Mouse (Mus musculus): Measurements from ENCODE around the gene Rxfp1. TPM values are rescaled to one million over a fixed set of nuclear protein-coding genes. Genes with fewer than 3 reads are reported as not detected.

Rxfp1 gene
- polyA plus RNA-seq, 1 experiment from 2014 or later, result 0.10 TPM

- Histone ChIP-seq H3K27me3 (replicated peaks) (no peaks in the 10 kb centered on the region), H3K4me1 (no peaks in the 10 kb centered on the region), H3K4me3 (no peak overlapping the region), H3K9ac (no peak overlapping the region), H3K36me3 (replicated peaks) (no peaks in the 10 kb centered on the region), H3K9me3 (no peaks in the 10 kb centered on the region), H3K27ac (no peak overlapping the region), H3K4me2 (no peak overlapping the region)
- WGBS, result 76% methylated on average over 5 of the region's 5 CpGs
- no peak for ATAC-seq (replicated peaks)
These were observed 81.0 kb downstream of the Rxfp1 start for GRCm38 (mm10) chr3:79656682-79657081.

DNA sequence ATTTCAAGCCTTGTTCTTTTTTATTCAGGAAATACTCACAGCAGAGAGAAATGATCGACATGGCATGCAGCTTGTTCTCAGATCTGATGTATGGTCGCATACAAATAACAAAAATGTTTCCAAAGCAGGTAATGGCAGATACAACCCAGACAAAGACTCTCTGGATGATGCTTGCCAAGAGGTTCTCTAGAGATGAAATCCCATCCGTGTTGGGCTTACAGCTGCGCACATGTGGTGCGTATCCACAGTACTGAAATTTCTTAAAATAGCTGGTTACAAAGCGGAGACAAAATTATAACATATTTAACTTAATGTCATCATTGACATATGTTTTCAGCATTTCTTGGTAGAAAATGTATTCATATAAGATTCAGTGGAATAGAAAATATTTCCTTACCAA is 85.6 kb downstream of the Rxfp1 start:
- no peak overlapping the region for H3K4me3 ChIP-seq
- H3K9ac ChIP-seq, result no peak overlapping the region
- H3K36me3 ChIP-seq (replicated peaks), result no peaks in the 10 kb centered on the region
- 93% methylated on average over 6 of the region's 6 CpGs for WGBS
- no peak overlapping the region for H3K4me2 ChIP-seq
- no peak overlapping the region for H3K27ac ChIP-seq
- H3K27me3 ChIP-seq (replicated peaks), result no peaks in the 10 kb centered on the region
- H3K9me3 ChIP-seq, result no peaks in the 10 kb centered on the region
- ATAC-seq (replicated peaks), result no peak
- no peaks in the 10 kb centered on the region for H3K4me1 ChIP-seq

DNA sequence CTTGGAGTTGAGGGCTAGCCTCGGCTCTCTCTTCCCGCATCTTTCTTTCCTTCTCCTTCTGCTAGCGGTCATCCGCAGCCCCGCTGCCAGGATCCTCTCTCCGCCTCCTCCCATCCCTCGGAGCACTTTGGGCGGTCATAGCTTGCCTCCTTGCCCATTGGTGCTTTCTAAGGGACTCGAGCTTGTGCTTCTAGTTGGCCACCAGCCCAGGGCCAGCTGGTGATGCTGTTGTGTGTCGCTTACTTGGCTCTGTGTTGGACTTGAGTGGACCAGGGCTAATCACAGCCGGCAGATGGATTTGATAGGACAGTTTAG is 108.3 kb downstream of the Rxfp1 start, which contains the start of gene Etfdh:
Gene Etfdh, minus strand, starts transcription at position 85 of the 315 bp plus-strand sequence.
- H3K4me3 ChIP-seq, result peak within 1 kb of the TSS; percentile 55
- H3K4me1 ChIP-seq, result peaks cover 15% of the 10 kb centered on the region
- H3K4me2 ChIP-seq, result peak within 1 kb of the TSS; percentile 69
- peak; percentile 44 for ATAC-seq (replicated peaks)
- H3K9me3 ChIP-seq, result no peaks in the 10 kb centered on the region
- H3K27me3 ChIP-seq (replicated peaks), result no peaks in the 10 kb centered on the region
- H3K36me3 ChIP-seq (replicated peaks), result peaks cover 7% of the 10 kb centered on the region; the same call in 1 of the 2 replicates
- peak within 1 kb of the TSS; percentile 83 for H3K27ac ChIP-seq
- WGBS, result under 1% methylated on average over 11 of the region's 11 CpGs
- peak within 1 kb of the TSS; percentile 63 for H3K9ac ChIP-seq

- Histone ChIP-seq H3K4me1 (peaks cover 15% of the 10 kb centered on the region), H3K4me3 (peak within 1 kb of the TSS; percentile 55), H3K9me3 (no peaks in the 10 kb centered on the region), H3K36me3 (replicated peaks) (peaks cover 7% of the 10 kb centered on the region; the same call in 1 of the 2 replicates), H3K9ac (peak within 1 kb of the TSS; percentile 63), H3K27me3 (replicated peaks) (no peaks in the 10 kb centered on the region), H3K4me2 (peak within 1 kb of the TSS; percentile 69), H3K27ac (peak within 1 kb of the TSS; percentile 83)
- ATAC-seq (replicated peaks), result peak; percentile 99
- under 1% methylated on average over 60 of the region's 60 CpGs for WGBS
These were observed 108.9 kb downstream of the Rxfp1 start, which contains the start of gene 4930579G24Rik for GRCm38 (mm10) chr3:79628561-79629415. Gene 4930579G24Rik (plus strand): TSS chr3:79629079.

- H3K9me3 ChIP-seq, result no peaks in the 10 kb centered on the region
- H3K4me1 ChIP-seq, result peaks cover 15% of the 10 kb centered on the region
- peak overlapping the region; percentile 83 for H3K27ac ChIP-seq
- H3K9ac ChIP-seq, result peak overlapping the region; percentile 63
- ATAC-seq (replicated peaks), result no peak
- WGBS, result 1% methylated on average over 9 of the region's 9 CpGs
- H3K4me3 ChIP-seq, result peak overlapping the region; percentile 55
- H3K4me2 ChIP-seq, result peak overlapping the region; percentile 69
- no peaks in the 10 kb centered on the region for H3K27me3 ChIP-seq (replicated peaks)
- peaks cover 7% of the 10 kb centered on the region; the same call in 1 of the 2 replicates for H3K36me3 ChIP-seq (replicated peaks)
These were observed 109.5 kb downstream of the Rxfp1 start for GRCm38 (mm10) chr3:79628182-79628560.

- H3K4me1 ChIP-seq, result peaks cover 15% of the 10 kb centered on the region
- H3K4me3 ChIP-seq, result peak overlapping the region; percentile 55
- H3K36me3 ChIP-seq (replicated peaks), result peaks cover 9% of the 10 kb centered on the region; the same call in 1 of the 2 replicates
- no peaks in the 10 kb centered on the region for H3K9me3 ChIP-seq
- peak overlapping the region; percentile 83; the same call in 1 of the 2 replicates for H3K27ac ChIP-seq
- ATAC-seq (replicated peaks), result no peak
- 27% methylated on average over 10 of the region's 10 CpGs for WGBS
- H3K4me2 ChIP-seq, result peak overlapping the region; percentile 69
- peak overlapping the region; percentile 63 for H3K9ac ChIP-seq
- H3K27me3 ChIP-seq (replicated peaks), result no peaks in the 10 kb centered on the region
These were observed 110.0 kb downstream of the Rxfp1 start for GRCm38 (mm10) chr3:79627484-79628181.

DNA sequence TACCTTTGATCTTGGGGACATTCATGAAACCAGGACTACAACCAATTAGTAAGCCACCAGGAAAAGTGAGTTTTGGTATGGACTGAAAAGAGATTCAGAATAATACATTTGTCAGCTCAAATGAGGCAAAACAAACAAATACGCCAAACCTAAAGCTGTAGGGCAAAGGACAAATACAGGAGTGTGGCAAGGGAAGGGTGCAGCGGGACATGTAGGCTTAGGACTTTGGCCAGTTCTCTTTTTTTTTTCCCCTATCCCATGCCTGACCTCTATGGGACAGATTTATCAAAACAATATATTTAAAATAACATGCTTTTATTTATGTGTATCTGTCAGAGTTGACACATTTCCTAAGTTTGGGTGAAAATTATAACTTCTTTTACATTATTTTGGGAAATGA is 127.8 kb downstream of the Rxfp1 start:
- peaks cover 42% of the 10 kb centered on the region for H3K36me3 ChIP-seq (replicated peaks)
- ATAC-seq (replicated peaks), result no peak
- no peak overlapping the region for H3K9ac ChIP-seq
- H3K4me2 ChIP-seq, result no peak overlapping the region
- no peak overlapping the region for H3K27ac ChIP-seq
- 93% methylated on average over 2 of the region's 2 CpGs for WGBS
- no peaks in the 10 kb centered on the region for H3K27me3 ChIP-seq (replicated peaks)
- no peaks in the 10 kb centered on the region for H3K4me1 ChIP-seq
- H3K9me3 ChIP-seq, result no peaks in the 10 kb centered on the region
- H3K4me3 ChIP-seq, result no peak overlapping the region

GRCm38 (mm10) chr3:79595468-79595867 is 142.2 kb downstream of the Rxfp1 start:
- Histone ChIP-seq H3K36me3 (replicated peaks) (peaks cover 34% of the 10 kb centered on the region), H3K9me3 (no peaks in the 10 kb centered on the region)

GRCm38 (mm10) chr3:79591793-79592471 is 145.7 kb downstream of the Rxfp1 start:
- H3K4me3 ChIP-seq, result peak overlapping the region; percentile 97
- H3K27ac ChIP-seq, result peak overlapping the region; percentile 79
- 6% methylated on average over 15 of the region's 15 CpGs for WGBS
- H3K27me3 ChIP-seq (replicated peaks), result no peaks in the 10 kb centered on the region
- H3K4me2 ChIP-seq, result peak overlapping the region; percentile 86
- peaks cover 10% of the 10 kb centered on the region for H3K36me3 ChIP-seq (replicated peaks)
- ATAC-seq (replicated peaks), result peak; percentile 53
- peak overlapping the region; percentile 84 for H3K9ac ChIP-seq
- H3K4me1 ChIP-seq, result peaks cover 18% of the 10 kb centered on the region
- no peaks in the 10 kb centered on the region for H3K9me3 ChIP-seq

More at GRCm38 (mm10) chr3:79595468-79595867, 142.2 kb downstream of the Rxfp1 start:
- H3K4me1 ChIP-seq, result peaks cover 17% of the 10 kb centered on the region
- no peak overlapping the region for H3K4me3 ChIP-seq
- no peak overlapping the region for H3K4me2 ChIP-seq
- H3K9ac ChIP-seq, result no peak overlapping the region
- ATAC-seq (replicated peaks), result no peak
- H3K27ac ChIP-seq, result no peak overlapping the region
- H3K27me3 ChIP-seq (replicated peaks), result no peaks in the 10 kb centered on the region
- 93% methylated on average over 7 of the region's 7 CpGs for WGBS

Other genes with a start within 250 kb of the Rxfp1 start
- gene Fnip2, start 170.1 kb downstream of the Rxfp1 start, polyA plus RNA-seq (2015; fragmentation: Nextera tagmentation; extraction: Ambion mirVana), result 10.0 and 10.4 TPM in 2 replicates
- 139 and 141 TPM in 2 replicates for gene Ppid, start 146.5 kb downstream of the Rxfp1 start, polyA plus RNA-seq (2015; fragmentation: Nextera tagmentation; extraction: Ambion mirVana)
- 6.3 and 7.7 TPM in 2 replicates for gene 4930579G24Rik, start 108.8 kb downstream of the Rxfp1 start, polyA plus RNA-seq (2015; fragmentation: Nextera tagmentation; extraction: Ambion mirVana)
- 40.2 and 45.7 TPM in 2 replicates for gene Etfdh, start 108.4 kb downstream of the Rxfp1 start, polyA plus RNA-seq (2015; fragmentation: Nextera tagmentation; extraction: Ambion mirVana)
- 0.87 and 0.96 TPM in 2 replicates for gene Tmem144, start 114.9 kb upstream of the Rxfp1 start, polyA plus RNA-seq (2015; fragmentation: Nextera tagmentation; extraction: Ambion mirVana)
- gene Fam198b, start 146.7 kb upstream of the Rxfp1 start, polyA plus RNA-seq (2015; fragmentation: Nextera tagmentation; extraction: Ambion mirVana), result 1.3 and 1.6 TPM in 2 replicates

Measured in midbrain, embryonic 15.5 days (tissue).